Mouse (Mus musculus) frontal cortex, postnatal 25 days (tissue): ENCODE data around the gene Cysrt1.

ENCODE experiments used
- DNase-seq, 2 experiments: peaks; one replicate each; pipeline ENCODE4 v3.0.0; 2022; ENCODE audit warnings: low spot score in 2 of 2

Cysrt1 gene

DNA sequence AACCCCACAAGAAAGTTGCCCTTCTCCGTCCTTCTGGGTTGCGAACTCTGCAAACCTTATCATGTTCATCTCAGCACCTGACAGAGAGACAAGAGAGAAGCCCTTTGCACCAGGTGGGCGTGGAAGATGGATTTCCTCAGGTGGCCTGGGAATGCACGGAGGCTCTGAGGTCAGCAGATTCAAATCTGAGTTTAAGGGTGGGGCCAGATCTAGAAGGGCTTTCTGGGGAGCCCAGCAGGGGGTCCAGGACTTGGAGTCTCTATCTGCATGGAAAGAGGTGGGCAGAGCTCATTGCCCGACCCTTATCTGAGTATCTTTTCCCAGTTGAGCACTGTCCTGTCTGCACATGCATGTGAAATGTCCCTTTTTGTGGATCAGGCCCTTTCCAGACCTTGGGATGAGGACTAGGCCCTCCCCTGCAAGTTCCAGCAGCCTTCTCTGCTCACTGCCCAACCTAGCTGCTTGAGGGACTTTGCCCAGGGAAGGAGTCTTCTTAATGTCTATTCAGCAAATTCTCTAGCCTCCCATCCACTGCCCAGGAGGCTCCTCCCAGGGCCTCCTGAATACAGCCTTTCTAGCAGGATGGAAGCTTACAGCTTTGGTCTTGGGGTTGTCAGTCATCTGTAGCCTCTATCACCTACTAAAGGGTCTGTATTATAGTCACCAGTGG lies 7.6 kb downstream of the Cysrt1 start:
- no peak for DNase-seq

GRCm38 (mm10) chr2:25234050-25234449 lies 8.2 kb downstream of the Cysrt1 start, which contains the start of gene Slc34a3:
Gene Slc34a3 (minus strand): TSS chr2:25234364.
- DNase-seq: no peak

GRCm38 (mm10) chr2:25233421-25233820 lies 8.8 kb downstream of the Cysrt1 start:
- no peak for DNase-seq

DNA sequence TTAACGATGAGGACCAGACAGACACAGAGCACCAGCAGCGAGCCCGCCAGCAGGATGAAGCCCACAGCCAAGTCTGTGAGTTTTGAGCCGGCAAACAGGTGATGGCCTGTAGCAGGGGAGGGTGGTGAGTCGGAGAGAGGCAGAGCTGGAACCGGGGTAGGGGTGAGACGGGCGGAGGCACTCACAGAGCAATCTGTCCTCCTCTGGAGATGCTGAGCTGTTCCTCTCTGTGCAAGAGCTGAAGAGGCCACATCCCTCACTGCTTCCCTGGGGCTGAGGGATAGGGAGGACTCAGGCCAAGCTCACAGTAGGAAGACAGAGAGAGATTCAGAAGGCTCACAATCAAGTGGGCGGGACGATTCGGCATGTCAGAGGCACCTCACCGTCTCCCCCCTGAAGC lies 11.2 kb downstream of the Cysrt1 start:
- DNase-seq: no peak

DNA sequence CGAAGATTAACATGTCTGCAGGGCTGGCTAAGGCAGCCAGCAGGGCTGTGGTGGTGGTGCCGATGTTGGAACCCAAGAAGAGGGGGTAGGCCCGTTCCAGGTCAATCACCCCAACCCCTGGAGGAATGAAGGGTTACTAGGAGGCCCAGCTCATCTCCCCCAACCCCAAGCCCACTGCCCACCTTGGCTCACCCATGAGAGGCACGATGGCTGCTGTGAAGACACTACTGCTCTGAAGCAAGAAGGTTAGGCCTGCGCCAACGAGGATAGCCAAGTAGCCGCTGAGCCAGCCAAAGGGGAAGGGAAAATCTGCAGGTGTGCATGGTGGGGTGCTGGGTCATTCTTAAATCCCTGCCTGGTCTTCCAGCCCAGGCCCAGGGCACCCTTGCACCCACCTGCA lies 11.7 kb downstream of the Cysrt1 start:
- DNase-seq: no peak

DNA sequence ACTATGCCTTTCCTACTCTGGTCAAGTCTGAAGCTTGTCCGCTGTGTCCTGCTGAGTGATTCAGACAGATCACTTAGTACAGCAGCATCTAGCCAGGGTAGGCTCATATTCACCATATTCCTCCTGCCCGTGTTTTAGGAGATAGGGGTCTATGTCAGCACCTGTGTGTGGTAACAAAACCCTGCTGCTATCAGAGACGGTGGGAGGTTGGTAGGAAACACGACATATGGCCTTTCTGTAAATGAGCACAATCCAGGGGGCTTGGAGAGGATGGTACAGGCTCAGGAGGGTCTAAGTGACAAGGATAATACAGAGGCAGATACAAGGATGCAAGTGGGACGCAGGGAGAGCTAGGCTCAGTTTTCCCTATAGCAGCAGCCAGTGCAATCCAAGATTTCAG lies 12.7 kb downstream of the Cysrt1 start:
- DNase-seq: no peak

- no peak for DNase-seq
These were observed 13.2 kb downstream of the Cysrt1 start for GRCm38 (mm10) chr2:25228995-25229530.

GRCm38 (mm10) chr2:25228431-25228889 lies 13.8 kb downstream of the Cysrt1 start:
- peak; percentile 55 to 69 for DNase-seq

DNA sequence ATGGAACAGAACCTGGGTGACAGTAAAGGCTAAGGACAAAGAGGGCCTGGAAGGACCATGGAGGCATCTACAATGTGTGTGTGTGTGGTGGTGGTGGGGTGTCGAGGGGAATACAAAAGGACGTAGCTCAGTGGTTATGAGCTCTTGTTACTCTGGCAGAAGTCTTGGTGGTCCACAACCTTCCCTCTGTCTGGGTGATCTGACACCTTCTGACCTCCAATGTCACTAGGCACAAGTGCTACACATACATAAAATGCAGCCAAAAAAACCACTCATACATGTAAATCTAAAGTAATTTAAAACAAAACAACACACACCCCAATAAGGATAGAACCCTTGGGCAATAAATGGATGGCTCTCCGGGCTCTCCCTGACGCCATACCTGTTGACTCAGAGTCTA lies 14.8 kb downstream of the Cysrt1 start:
- no peak for DNase-seq

DNA sequence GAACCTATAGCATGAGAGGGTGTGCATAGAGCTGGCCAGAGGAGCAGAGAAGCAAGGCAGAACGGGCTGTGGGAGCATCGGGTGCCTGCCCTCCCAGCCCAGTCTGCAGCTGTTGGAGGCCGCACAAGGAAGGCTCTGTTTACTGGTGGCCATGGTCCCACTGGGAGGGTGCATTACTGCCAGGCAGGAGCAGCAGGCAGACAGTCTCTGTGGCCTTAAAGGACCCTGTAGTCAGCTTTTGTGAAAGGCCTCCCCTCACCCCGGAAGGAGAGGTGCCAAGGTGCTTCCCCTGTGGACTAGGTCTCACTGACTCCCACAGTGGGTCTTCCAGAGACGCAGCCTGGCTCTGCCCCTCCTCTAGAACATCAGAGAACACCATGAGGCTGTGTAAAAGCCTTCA lies 15.4 kb downstream of the Cysrt1 start:
- DNase-seq: no peak

DNA sequence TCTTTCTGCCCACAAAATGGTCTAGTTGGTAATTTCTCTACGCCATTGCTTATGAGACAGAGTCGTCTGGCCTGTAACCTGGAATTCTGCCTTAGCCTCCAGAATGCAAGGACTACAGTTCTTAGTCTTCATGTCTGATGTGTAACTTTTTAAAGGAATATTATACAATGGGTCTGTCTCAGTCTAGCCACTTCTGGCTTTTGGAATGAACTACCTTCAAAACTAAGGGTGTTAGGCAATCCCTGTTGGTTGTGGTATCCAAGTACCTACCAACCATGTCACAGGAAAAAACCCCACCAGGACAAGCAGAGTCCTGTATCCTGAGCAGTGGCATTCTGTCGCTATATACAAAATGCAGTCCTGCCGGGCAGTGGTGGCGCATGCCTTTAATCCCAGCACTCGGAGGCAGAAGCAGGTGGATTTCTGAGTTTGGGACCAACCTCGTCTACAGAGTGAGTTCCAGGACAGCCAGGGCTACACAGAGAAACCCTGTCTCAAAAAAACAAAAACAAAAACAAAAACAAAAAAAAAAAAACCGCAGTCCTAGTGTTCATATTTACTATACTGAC lies 16.4 kb downstream of the Cysrt1 start:
- DNase-seq: no peak

DNA sequence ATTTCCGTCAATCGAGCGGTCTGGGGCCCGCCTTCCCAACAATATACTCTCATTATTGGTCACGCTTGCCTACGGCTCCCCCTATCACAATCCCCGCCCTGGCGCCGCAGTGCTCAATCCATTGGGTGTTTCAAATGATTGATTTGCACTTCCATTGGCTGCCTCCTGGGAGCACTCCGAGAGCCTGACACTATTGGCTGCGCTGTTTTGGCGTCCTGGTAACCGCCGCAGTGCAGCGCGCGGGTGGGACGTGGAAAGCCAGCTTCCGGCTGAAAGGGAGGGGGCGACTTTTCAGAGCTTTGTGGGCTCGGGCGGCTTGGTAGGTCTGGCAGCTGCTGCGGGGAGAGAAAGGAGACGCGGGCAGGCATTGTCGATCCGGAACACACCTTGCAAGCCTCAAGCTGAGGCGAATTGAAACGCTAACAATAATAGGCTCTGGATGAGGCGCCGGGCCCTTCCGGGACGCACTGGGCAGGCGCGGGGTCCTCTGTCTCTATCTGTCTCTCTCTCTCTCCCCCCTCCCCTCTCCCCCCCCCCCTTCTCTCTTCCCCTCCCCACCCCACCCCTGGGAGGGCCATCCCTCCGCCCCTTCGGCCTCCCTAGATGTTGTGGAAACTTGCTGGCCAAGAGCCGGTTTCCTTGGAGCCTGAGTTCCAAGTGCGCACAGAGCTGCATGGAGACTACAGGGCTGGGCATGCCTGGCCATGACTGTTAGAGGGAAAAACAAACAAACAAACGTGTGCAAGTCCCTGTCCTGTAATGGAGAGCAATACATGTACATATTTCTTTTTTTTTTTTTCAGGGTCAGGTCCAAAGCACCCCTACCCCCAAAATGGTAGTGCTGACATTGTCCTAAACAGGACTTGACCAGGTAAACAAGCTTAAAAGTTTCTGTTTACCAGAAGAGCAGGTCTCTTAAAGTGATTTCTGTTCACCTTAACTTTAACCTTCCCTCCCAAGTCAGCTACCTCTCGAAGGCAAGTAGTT lies 17.2 kb downstream of the Cysrt1 start:
- DNase-seq: peak; percentile 96 to 99

DNA sequence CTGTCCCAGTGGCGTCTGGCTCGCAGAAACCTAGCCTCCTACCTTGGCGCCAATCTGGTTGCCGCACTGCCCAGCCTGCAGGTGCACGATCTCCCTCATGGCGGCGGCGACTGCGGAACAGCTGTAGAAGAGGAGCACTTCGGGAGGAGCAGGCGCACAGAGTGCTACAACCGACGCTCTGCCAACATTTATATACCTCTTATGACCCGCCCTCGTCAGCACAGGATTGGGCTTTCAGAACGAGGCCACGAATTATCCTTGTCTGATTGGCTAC lies 17.8 kb downstream of the Cysrt1 start, which contains the start of gene Tubb4b:
Gene Tubb4b (minus strand): TSS at position 211 of the 274 bp plus-strand sequence.
- no peak for DNase-seq

- peak in 1 of 2 experiments; percentile 59 for DNase-seq
These were observed 18.4 kb downstream of the Cysrt1 start for GRCm38 (mm10) chr2:25223681-25224491.

DNA sequence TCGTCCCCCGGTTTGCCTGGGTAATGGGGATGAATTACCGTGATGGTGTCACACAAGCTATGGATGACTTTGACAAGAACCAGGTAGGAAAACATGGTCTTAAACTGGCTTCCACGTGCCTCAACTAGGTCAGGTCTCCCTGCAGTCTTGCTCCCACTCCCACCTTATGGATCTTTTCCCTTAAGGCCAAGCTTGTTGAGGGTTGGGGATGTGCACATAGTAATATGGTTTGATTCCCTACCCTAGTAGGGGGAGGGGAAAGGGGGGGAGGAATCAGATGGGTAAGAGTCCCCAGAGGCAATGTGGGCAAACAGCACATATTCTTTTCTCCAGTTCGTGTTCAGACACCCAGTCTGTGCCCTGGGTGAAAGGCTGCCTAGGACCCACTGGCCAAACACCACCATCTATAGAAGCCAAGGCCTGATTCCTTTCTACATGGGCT lies 20.9 kb downstream of the Cysrt1 start:
- DNase-seq: no peak

DNA sequence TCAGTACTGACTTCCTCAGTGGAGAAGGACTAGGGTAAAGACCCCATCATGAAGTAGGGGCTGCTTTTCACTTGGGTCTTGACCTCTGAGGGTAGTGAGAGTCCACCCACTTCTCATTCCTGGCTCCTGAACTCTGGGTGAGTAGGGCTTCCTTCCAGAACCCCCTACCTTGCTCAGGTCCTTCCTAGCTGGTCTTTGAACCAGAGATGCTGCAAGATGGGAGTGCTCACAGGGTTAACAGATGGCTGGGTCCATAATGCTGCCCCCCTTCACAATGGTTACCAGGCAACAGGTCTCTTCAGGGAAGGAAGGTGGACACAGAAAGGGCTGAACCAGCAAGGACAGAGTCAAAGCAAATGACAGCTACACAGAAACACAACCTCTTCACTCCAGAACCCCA lies 23.8 kb downstream of the Cysrt1 start, which contains the start of gene Fam166a:
Gene Fam166a (plus strand): TSS at position 301 of the 400 bp plus-strand sequence.
- no peak for DNase-seq

DNA sequence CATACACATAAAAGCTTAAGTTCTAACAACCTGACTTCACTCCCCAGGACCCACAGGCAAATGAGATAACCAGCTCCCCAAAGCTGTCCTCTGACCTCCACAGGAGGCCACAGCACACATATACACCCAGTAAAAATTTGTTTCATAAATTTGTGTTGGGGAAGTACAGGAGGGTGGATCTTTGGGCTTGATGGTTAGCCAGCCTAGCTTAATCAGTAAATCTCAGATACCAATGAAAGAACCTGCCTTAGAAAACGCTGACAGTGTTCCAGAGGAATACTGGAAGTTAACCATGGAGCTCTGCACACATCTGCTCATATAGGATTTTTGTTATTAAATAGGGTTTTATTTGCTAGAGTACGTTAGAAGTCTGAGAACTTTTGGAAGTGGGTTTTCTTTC lies 24.6 kb downstream of the Cysrt1 start:
- DNase-seq: no peak

DNA sequence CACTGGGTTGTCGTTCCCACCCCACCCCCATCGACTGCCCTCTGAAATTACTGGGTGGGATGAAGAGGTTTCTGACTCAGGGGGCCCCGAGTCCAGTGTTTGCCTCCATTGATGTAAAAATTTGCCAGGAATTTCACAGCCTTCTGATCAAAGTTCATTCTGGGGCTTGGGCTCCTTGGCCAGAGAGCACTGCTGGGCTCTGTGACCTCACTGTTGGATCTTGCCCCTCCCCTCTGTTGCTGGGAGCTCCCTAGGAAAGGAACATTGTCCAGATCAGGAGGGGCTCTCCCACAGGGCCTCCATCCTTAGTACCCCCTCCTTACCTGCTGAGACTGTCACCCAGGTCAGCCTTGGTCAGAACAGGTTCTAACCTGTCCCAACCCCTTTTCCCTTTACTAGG lies 27.8 kb downstream of the Cysrt1 start, which contains the start of gene Stpg3:
Gene Stpg3 (minus strand): TSS at position 194 of the 400 bp plus-strand sequence.
- no peak for DNase-seq

DNA sequence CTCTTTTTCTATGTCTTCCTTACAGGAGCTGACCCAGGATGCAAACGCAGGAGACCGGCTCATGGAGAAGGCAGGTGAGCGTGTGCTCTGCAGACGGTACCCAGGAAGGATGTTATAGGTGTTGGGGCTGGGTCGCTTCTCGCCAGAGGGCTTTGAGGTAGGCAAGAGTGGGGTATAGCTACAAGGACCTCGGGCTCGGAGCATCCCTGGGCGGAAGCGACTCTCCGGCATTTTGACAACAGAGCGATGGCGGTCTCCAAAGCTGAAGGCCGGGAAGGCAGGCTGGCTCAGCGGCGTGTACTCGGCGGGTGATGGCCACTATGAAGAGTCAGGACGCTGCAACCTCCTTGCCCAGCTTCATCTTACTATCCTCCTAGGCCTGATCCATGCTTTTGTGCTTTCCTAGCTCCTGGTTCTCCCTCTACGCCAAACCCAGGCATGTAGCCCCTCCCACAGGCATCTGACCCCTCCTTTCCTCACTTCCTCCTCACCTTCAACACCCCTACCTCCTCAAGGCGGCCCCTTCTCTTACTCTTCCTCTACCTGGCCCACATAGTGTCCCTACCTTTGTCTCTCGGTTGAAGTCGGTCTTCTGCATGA lies 28.9 kb downstream of the Cysrt1 start:
- DNase-seq: no peak

DNA sequence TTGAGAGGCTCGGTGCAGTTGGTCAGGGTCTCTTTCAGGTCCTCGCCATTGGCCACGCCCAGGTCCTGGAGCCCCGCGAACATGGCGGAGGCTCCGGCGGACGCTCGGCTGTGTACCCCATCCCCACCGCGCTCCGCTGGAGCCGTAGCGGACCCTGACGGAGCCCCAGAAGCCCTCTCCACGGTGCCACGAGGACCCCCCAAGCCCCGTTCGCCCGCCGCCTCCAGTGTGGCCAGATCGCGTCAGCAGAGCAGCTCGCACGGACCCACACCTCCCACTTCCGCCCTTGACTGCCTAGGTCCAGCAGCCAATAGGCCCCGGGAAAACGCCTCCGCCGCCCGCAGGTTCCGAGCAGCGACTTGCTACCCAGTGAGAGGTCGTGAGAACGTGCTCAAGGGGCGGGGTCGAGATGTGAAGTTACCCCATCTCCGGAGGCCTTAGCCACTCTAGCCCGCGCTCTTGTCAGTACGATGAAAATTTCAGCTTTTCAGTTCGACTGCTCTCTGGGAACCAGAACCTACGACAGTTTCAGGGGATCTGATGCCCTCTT lies 31.1 kb downstream of the Cysrt1 start, which contains the start of gene Nelfb:
Gene Nelfb (minus strand): TSS at position 369 of the 550 bp plus-strand sequence.
- peak; percentile 68 to 72 for DNase-seq
